ENCODE assay signal across 19 mouse cellular contexts in the genomic region with DNA sequence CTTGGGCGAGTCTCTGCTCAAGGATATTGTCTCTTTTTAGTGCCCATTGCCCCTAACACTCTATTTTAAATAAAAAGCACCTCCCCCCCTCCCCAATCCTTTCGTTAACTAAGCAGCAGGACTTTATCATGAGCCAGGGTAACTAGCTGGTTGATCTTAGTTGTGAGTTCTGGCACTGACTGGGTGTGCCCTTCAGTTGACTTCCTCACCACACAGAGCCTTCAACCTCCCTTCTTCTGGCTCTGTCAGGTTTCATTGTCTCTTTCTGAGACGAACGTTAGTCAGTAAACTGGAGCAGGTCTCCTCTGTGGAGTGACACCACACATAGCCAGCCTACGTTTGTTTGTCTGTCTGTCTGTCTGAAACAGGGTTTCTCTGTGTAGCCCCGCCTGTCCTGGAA. TPM values are rescaled to one million over a fixed set of nuclear protein-coding genes. Genes with fewer than 3 reads are reported as not detected.
A peak's percentile ranks its signal among the peaks of the same experiment; 100 is the strongest.
DNase-seq lines count a peak whose midpoint lies in the region; ATAC-seq and TF ChIP-seq lines count a peak whose summit lies in the region.
"Had no signal": no experiment of that assay in that cellular context is flagged by ENCODE, and none has a peak within 500 bp of the region (broad histone marks: within the 10 kb centered on the region; RNA-seq: fewer than 3 reads in every experiment).

No protein-coding gene starts in this region.

- H3K9me3 ChIP-seq in intestine, embryonic 15.5 days: no peaks in the 10 kb centered on the region
- no peaks in the 10 kb centered on the region for H3K9me3 ChIP-seq in intestine, postnatal 0 days (ENCODE audit: control insufficient read depth)
- H3K9me3 ChIP-seq in kidney, embryonic 15.5 days (replicated peaks): no peaks in the 10 kb centered on the region
- no peaks in the 10 kb centered on the region for H3K9me3 ChIP-seq in kidney, postnatal 0 days (replicated peaks; ENCODE audit: low read length)
- H3K9me3 ChIP-seq: embryonic facial prominence, embryonic 10.5 days; embryonic facial prominence, embryonic 12.5 days; forebrain, embryonic 13.5 days; forebrain, embryonic 15.5 days had no signal

- no peaks in the 10 kb centered on the region for H3K4me1 ChIP-seq in intestine, embryonic 15.5 days (replicated peaks)
- H3K4me1 ChIP-seq in intestine, postnatal 0 days (replicated peaks; ENCODE audit: control insufficient read depth, insufficient read depth, low read length): no peaks in the 10 kb centered on the region
- H3K4me1 ChIP-seq in kidney, embryonic 15.5 days: peaks cover 21% of the 10 kb centered on the region; the same call in 1 of the 2 replicates
- H3K4me1 ChIP-seq in kidney, postnatal 0 days (replicated peaks; ENCODE audit: insufficient read depth, low read length): peaks cover 5% of the 10 kb centered on the region; the same call in 1 of the 2 replicates
- H3K4me1 ChIP-seq: embryonic facial prominence, embryonic 10.5 days; embryonic facial prominence, embryonic 12.5 days; forebrain, embryonic 13.5 days; forebrain, embryonic 15.5 days had no signal

- no peaks in the 10 kb centered on the region for H3K36me3 ChIP-seq in intestine, embryonic 15.5 days
- no peaks in the 10 kb centered on the region for H3K36me3 ChIP-seq in intestine, postnatal 0 days (ENCODE audit: control insufficient read depth, insufficient read depth)
- no peaks in the 10 kb centered on the region for H3K36me3 ChIP-seq in kidney, embryonic 15.5 days
- no peaks in the 10 kb centered on the region for H3K36me3 ChIP-seq in kidney, postnatal 0 days (ENCODE audit: insufficient read depth, low read length)
- H3K36me3 ChIP-seq: embryonic facial prominence, embryonic 10.5 days; embryonic facial prominence, embryonic 12.5 days; forebrain, embryonic 15.5 days had no signal

- no peak overlapping the region for H3K4me3 ChIP-seq in intestine, embryonic 15.5 days (replicated peaks)
- H3K4me3 ChIP-seq in intestine, postnatal 0 days (ENCODE audit: low read depth, low read length): no peak overlapping the region
- H3K4me3 ChIP-seq in kidney, embryonic 15.5 days (replicated peaks): no peak overlapping the region
- no peak overlapping the region for H3K4me3 ChIP-seq in kidney, postnatal 0 days (replicated peaks; ENCODE audit: low read depth, low read length)
- H3K4me3 ChIP-seq: embryonic facial prominence, embryonic 10.5 days; embryonic facial prominence, embryonic 12.5 days; forebrain, embryonic 13.5 days; forebrain, embryonic 15.5 days had no signal

- TF ChIP-seq CTCF in intestine, postnatal 0 days (IDR thresholded peaks at IDR 0.05; ENCODE audit: low read depth): no peak
- no peak for TF ChIP-seq CTCF in kidney, postnatal 0 days (IDR thresholded peaks at IDR 0.05; ENCODE audit: low read depth)

- DNase-seq in kidney, postnatal 25 days: no peak
- DNase-seq in kidney, postnatal 0 days (ENCODE audit: low spot score): no peak
- DNase-seq in kidney, adult 11 months: no peak
- no peak for DNase-seq in urinary bladder, postnatal 14 days (ENCODE audit: low spot score)
- DNase-seq: adrenal gland, adult 8-10 months; cerebellum, adult 11-12 months; cerebellum, adult 2 months; cerebellum, adult 9-10 months; cerebellum, postnatal 10 days; cerebellum, postnatal 25 days had no signal

- 0 out of 2 replicates have a peak, but pooled peaks have one; percentile 14 for ATAC-seq in intestine, embryonic 15.5 days
- ATAC-seq in intestine, postnatal 0 days: no peak
- no peak for ATAC-seq in kidney, embryonic 15.5 days (replicated peaks; ENCODE audit: low FRiP score)
- no peak for ATAC-seq in kidney, postnatal 0 days (replicated peaks; ENCODE audit: low FRiP score, low read depth)
- ATAC-seq: activated CD4-positive, CD25-positive, alpha-beta regulatory T cell, adult 4 months; forebrain, embryonic 13.5 days; forebrain, embryonic 15.5 days had no signal

- H3K9ac ChIP-seq in intestine, embryonic 15.5 days: no peak overlapping the region
- no peak overlapping the region for H3K9ac ChIP-seq in intestine, postnatal 0 days (ENCODE audit: low read depth, low read length)
- no peak overlapping the region for H3K9ac ChIP-seq in kidney, embryonic 15.5 days
- no peak overlapping the region for H3K9ac ChIP-seq in kidney, postnatal 0 days (ENCODE audit: low read depth, low read length)
- H3K9ac ChIP-seq: embryonic facial prominence, embryonic 12.5 days; forebrain, embryonic 13.5 days; forebrain, embryonic 15.5 days had no signal

- no peak overlapping the region for H3K4me2 ChIP-seq in intestine, embryonic 15.5 days (replicated peaks)
- no peak overlapping the region for H3K4me2 ChIP-seq in intestine, postnatal 0 days (replicated peaks; ENCODE audit: low read depth)
- no peak overlapping the region for H3K4me2 ChIP-seq in kidney, embryonic 15.5 days
- no peak overlapping the region for H3K4me2 ChIP-seq in kidney, postnatal 0 days (ENCODE audit: low read length)
- H3K4me2 ChIP-seq: embryonic facial prominence, embryonic 12.5 days; forebrain, embryonic 13.5 days; forebrain, embryonic 15.5 days had no signal

- 59% methylated on average over 6 of the region's 6 CpGs for WGBS in intestine, embryonic 15.5 days
- 62% methylated on average over 6 of the region's 6 CpGs for WGBS in intestine, postnatal 0 days
- 69% methylated on average over 6 of the region's 6 CpGs for WGBS in kidney, embryonic 15.5 days
- 66% methylated on average over 6 of the region's 6 CpGs for WGBS in kidney, postnatal 0 days

- H3K27ac ChIP-seq in intestine, embryonic 15.5 days: no peak overlapping the region
- no peak overlapping the region for H3K27ac ChIP-seq in intestine, postnatal 0 days (ENCODE audit: low read depth, low read length)
- peak overlapping the region; percentile 75 for H3K27ac ChIP-seq in kidney, embryonic 15.5 days
- peak overlapping the region; percentile 32 for H3K27ac ChIP-seq in kidney, postnatal 0 days
- H3K27ac ChIP-seq: embryonic facial prominence, embryonic 10.5 days; embryonic facial prominence, embryonic 12.5 days; forebrain, embryonic 13.5 days; forebrain, embryonic 15.5 days had no signal

- H3K27me3 ChIP-seq in intestine, embryonic 15.5 days (replicated peaks): no peaks in the 10 kb centered on the region
- no peaks in the 10 kb centered on the region for H3K27me3 ChIP-seq in intestine, postnatal 0 days (replicated peaks; ENCODE audit: control insufficient read depth, insufficient read depth, low read length)
- no peaks in the 10 kb centered on the region for H3K27me3 ChIP-seq in kidney, embryonic 15.5 days
- no peaks in the 10 kb centered on the region for H3K27me3 ChIP-seq in kidney, postnatal 0 days (ENCODE audit: insufficient read depth, low read length)
- H3K27me3 ChIP-seq: embryonic facial prominence, embryonic 12.5 days; forebrain, embryonic 13.5 days; forebrain, embryonic 15.5 days had no signal

RNA-seq across cellular contexts. Expression of gene Ccdc170, which starts 50.4 kb away (rescaled TPM):
- polyA plus RNA-seq in intestine, embryonic 15.5 days (2015; fragmentation: Nextera tagmentation; extraction: Ambion mirVana): 0.08 and 0.09 TPM in 2 replicates
- 0.13 TPM in 1 of 2 replicates, not detected in the other for polyA plus RNA-seq in intestine, postnatal 0 days (2015; fragmentation: Nextera tagmentation; extraction: Ambion mirVana)
- polyA plus RNA-seq in kidney, embryonic 15.5 days (2015; fragmentation: Nextera tagmentation; extraction: Ambion mirVana): 1.5 and 1.8 TPM in 2 replicates
- polyA plus RNA-seq in kidney, postnatal 0 days (2015; fragmentation: Nextera tagmentation; extraction: Ambion mirVana): 1.0 and 1.3 TPM in 2 replicates
- polyA plus RNA-seq: activated CD4-positive, CD25-positive, alpha-beta regulatory T cell, adult 4 months; forebrain, embryonic 11.5 days had no signal

Comparison
In these comparisons a context has a peak if more than half of its experiments do, and no peak if none do; other contexts are left out.
1. H3K27ac ChIP-seq: peak in kidney, embryonic 15.5 days (single experiment) and kidney, postnatal 0 days (single experiment); none in intestine, embryonic 15.5 days (single experiment) and intestine, postnatal 0 days (single experiment).